Mouse (Mus musculus) G1E (cell line): ENCODE measurements around the gene Bcas2.

Experiments used
- CTCF ChIP-seq: IDR thresholded peaks from 2 replicates; pipeline ENCODE4 v1.5.1; 2012; ENCODE audit warnings: low read depth, low read length, inconsistent platforms, mixed read lengths
- GATA1 ChIP-seq: IDR thresholded peaks from 2 replicates; pipeline ENCODE4 v1.6.1; 2012; ENCODE audit warnings: borderline replicate concordance, low read length, inconsistent platforms, mixed read lengths
- GATA2 ChIP-seq: IDR thresholded peaks from 2 replicates; pipeline ENCODE4 v1.6.1; 2012; ENCODE audit warnings: low read depth, low read length, inconsistent platforms, borderline replicate concordance
- POLR2AphosphoS5 ChIP-seq: IDR thresholded peaks from 2 replicates; pipeline ENCODE4 v1.6.1; 2012; ENCODE audit warnings: low read depth, low read length, inconsistent platforms; ENCODE audit not compliant: insufficient replicate concordance
- TAL1 ChIP-seq: conservative IDR thresholded peaks from 2 replicates; pipeline ENCODE4 v1.6.1; 2012; ENCODE audit warnings: low read depth, low read length, inconsistent platforms, mixed read lengths

GRCm38 (mm10) chr3:103214593-103215285 lies 43.3 kb downstream of the Bcas2 start:
- TF ChIP-seq GATA1 (no peak), CTCF (no peak), TAL1 (no peak), POLR2AphosphoS5 (no peak), GATA2 (no peak)
